ENCODE assay signal across 14 mouse cellular contexts in genomic region chr6:121043434-121044189, GRCm38 (mm10).
DNase-seq lines count a peak whose midpoint lies in the region; ATAC-seq and TF ChIP-seq lines count a peak whose summit lies in the region.
"Had no signal": no experiment of that assay in that cellular context is flagged by ENCODE, and none has a peak within 500 bp of the region (broad histone marks: within the 10 kb centered on the region; RNA-seq: fewer than 3 reads in every experiment).

No protein-coding gene starts in this region.

- H3K9me3 ChIP-seq in lung, embryonic 14.5 days (ENCODE audit: low read depth, low read length) = no peaks in the 10 kb centered on the region
- H3K9me3 ChIP-seq in stomach, postnatal 0 days (ENCODE audit: control insufficient read depth, low read length) = no peaks in the 10 kb centered on the region
- H3K9me3 ChIP-seq: embryonic facial prominence, embryonic 12.5 days; heart, embryonic 15.5 days had no signal

- peak; percentile 82 for DNase-seq in lung, embryonic 14.5 days
- DNase-seq in lung, postnatal 10 days = no peak
- DNase-seq in adipocyte (ENCODE audit: low spot score) = peak; percentile 92
- DNase-seq in gonadal fat pad, adult 2 months (ENCODE audit: low read depth) = peak; percentile 99
- DNase-seq in stomach, postnatal 0 days (ENCODE audit: low spot score) = no peak
- DNase-seq in spleen, adult 18-20 months = no peak
- DNase-seq in heart, adult 9 months (ENCODE audit: low spot score in 2 of 2) = no peak
- DNase-seq: adrenal gland, postnatal 25 days; cerebellum, adult 11 months; gastrocnemius, adult 2 months; left cerebral cortex, postnatal 4 days had no signal

- H3K4me3 ChIP-seq in lung, embryonic 14.5 days (ENCODE audit: low read depth, low read length) = no peak overlapping the region
- no peak overlapping the region for H3K4me3 ChIP-seq in stomach, postnatal 0 days (ENCODE audit: low read depth, low read length)
- H3K4me3 ChIP-seq: embryonic facial prominence, embryonic 12.5 days; gastrocnemius, adult 2 months; heart, embryonic 15.5 days had no signal

- peak overlapping the region; percentile 67 for H3K27ac ChIP-seq in lung, embryonic 14.5 days (ENCODE audit: low read depth)
- 0 out of 2 replicates have a peak overlapping the region, but pooled peaks have one; percentile 2 for H3K27ac ChIP-seq in stomach, postnatal 0 days (replicated peaks)
- H3K27ac ChIP-seq: embryonic facial prominence, embryonic 12.5 days; gastrocnemius, adult 2 months; heart, embryonic 15.5 days had no signal

- no peak for TF ChIP-seq EP300 in stomach, postnatal 0 days (optimal IDR thresholded peaks at IDR 0.05)

- H3K4me2 ChIP-seq in lung, embryonic 14.5 days = 0 out of 2 replicates have a peak overlapping the region, but pooled peaks have one; percentile 2
- no peak overlapping the region for H3K4me2 ChIP-seq in stomach, postnatal 0 days (replicated peaks; ENCODE audit: low read depth)
- H3K4me2 ChIP-seq: embryonic facial prominence, embryonic 12.5 days; heart, embryonic 15.5 days had no signal

- H3K27me3 ChIP-seq in lung, embryonic 14.5 days (ENCODE audit: insufficient read depth, low read length) = no peaks in the 10 kb centered on the region
- no peaks in the 10 kb centered on the region for H3K27me3 ChIP-seq in stomach, postnatal 0 days (ENCODE audit: control insufficient read depth, insufficient read depth, low read length)
- H3K27me3 ChIP-seq: embryonic facial prominence, embryonic 12.5 days; heart, embryonic 15.5 days had no signal

- peak; percentile 68 for ATAC-seq in lung, embryonic 14.5 days (ENCODE audit: insufficient read depth)
- no peak for ATAC-seq in stomach, postnatal 0 days (ENCODE audit: low FRiP score, low TSS enrichment)
- ATAC-seq: hindbrain, embryonic 16.5 days had no signal

- peaks cover 35% of the 10 kb centered on the region for H3K36me3 ChIP-seq in lung, embryonic 14.5 days (ENCODE audit: insufficient read depth)
- H3K36me3 ChIP-seq in stomach, postnatal 0 days (ENCODE audit: control insufficient read depth, insufficient read depth, low read length) = no peaks in the 10 kb centered on the region

- H3K9ac ChIP-seq in lung, embryonic 14.5 days = 0 out of 2 replicates have a peak overlapping the region, but pooled peaks have one; percentile 20
- H3K9ac ChIP-seq in stomach, postnatal 0 days (ENCODE audit: low read length) = no peak overlapping the region
- H3K9ac ChIP-seq: embryonic facial prominence, embryonic 12.5 days; heart, embryonic 15.5 days had no signal

- H3K4me1 ChIP-seq in lung, embryonic 14.5 days (ENCODE audit: insufficient read depth) = peaks cover 17% of the 10 kb centered on the region
- H3K4me1 ChIP-seq in stomach, postnatal 0 days (replicated peaks; ENCODE audit: control insufficient read depth, insufficient read depth) = no peaks in the 10 kb centered on the region; the same call in 1 of the 2 replicates

- no peak for TF ChIP-seq CTCF in lung, embryonic 14.5 days (IDR thresholded peaks at IDR 0.05; ENCODE audit: low read depth)
- no peak for TF ChIP-seq CTCF in stomach, postnatal 0 days (IDR thresholded peaks at IDR 0.05; ENCODE audit: low read depth)

- 34% methylated on average over 14 of the region's 14 CpGs for WGBS in lung, embryonic 14.5 days
- WGBS in stomach, postnatal 0 days = 48% methylated on average over 14 of the region's 14 CpGs

Comparison
In these comparisons a context has a peak if more than half of its experiments do, and no peak if none do; other contexts are left out.
1. DNase-seq: peak in lung, embryonic 14.5 days (single experiment), adipocyte (single experiment) and gonadal fat pad, adult 2 months (single experiment); none in lung, postnatal 10 days (single experiment), stomach, postnatal 0 days (single experiment), spleen, adult 18-20 months (0 of 2) and heart, adult 9 months (0 of 2).